Mouse (Mus musculus): ENCODE results near the gene Psmb9. TPM values are rescaled to one million over a fixed set of nuclear protein-coding genes. Genes with fewer than 3 reads are reported as not detected.
A peak's percentile ranks its signal among the peaks of the same experiment; 100 is the strongest.

Gene Psmb9
- total RNA-seq, 1 experiment from 2014 or later, result 14.5 TPM

DNA sequence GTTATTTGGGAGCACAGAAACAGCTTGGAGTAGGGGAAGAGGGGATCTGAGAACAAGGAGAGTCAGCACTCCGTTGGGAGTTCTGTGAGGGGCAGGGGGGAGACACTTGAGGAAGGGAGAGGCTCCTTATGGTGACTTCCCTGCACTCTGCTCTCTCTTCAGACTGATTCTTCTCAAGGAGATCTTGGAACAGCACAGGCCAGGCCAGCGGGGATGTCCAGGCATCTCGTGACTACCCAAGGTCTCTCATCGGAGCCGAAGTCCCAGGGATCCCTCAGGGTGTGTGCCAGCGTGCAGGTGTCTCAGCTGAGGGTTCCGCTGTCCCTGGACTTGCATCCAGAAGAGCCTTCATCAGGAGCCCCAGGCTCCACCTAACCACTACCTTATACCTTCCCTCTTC, 48.9 kb downstream of the Psmb9 start:
- no peak for DNase-seq

- no peak for DNase-seq
Measured at GRCm38 (mm10) chr17:34137601-34138000, 50.0 kb downstream of the Psmb9 start.

GRCm38 (mm10) chr17:34135297-34136224, 52.0 kb downstream of the Psmb9 start:
- DNase-seq, result peak; percentile 99

DNA sequence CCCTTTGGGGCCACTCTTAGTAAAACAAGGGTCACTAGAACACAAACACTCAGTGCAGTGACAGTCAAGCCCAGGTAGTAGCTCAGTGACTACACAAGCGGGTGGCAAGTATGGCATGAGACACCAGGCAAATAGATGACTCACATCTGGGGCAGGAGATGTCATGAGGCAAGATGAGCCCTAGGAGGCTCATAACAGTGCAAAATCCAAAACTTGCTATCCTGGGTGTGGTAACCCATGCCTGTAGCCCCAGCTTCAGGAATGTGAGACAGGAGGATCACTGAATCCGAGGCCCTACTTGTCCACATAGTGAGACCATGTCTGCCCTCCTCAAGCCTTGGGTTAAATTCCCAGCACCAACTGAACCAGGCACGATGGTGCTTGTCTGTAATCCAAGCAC, 53.1 kb downstream of the Psmb9 start:
- DNase-seq, result no peak

DNA sequence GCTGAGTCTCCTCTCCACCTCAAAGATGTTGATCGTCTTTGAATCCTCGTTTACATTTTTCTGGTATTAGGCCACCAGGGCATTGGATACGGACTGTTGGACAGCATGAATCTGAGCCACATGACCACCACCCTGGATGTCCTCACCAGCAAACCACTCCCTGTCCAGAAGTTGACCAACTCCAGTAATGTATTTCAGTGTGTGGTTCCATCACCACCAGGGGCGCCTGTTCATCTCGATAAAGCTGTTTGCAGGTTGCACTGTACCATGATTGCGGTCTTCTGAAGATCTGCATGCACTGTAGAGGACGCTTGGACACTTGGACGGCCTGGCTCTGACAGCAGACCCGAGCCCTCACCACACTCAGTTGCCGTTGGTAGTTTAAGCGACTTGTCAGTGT, 54.3 kb downstream of the Psmb9 start:
- no peak for DNase-seq

Other genes with a start within 250 kb of the Psmb9 start
- gene Pfdn6, start 247.4 kb downstream of the Psmb9 start, total RNA-seq (2021), result 101 and 102 TPM in 2 replicates
- gene Wdr46, start 247.1 kb downstream of the Psmb9 start, total RNA-seq (2021), result 38.7 and 40.4 TPM in 2 replicates
- gene B3galt4, start 236.3 kb downstream of the Psmb9 start, total RNA-seq (2021), result 8.5 and 8.9 TPM in 2 replicates
- 57.4 and 70.0 TPM in 2 replicates for gene Vps52, start 232.0 kb downstream of the Psmb9 start, total RNA-seq (2021)
- gene Rps18, start 231.8 kb downstream of the Psmb9 start, total RNA-seq (2021), result 630 and 736 TPM in 2 replicates
- gene H2-K1, start 187.4 kb downstream of the Psmb9 start, total RNA-seq (2021), result 321 and 327 TPM in 2 replicates
- gene Ring1, start 163.1 kb downstream of the Psmb9 start, total RNA-seq (2021), result 50.8 and 66.2 TPM in 2 replicates
- gene H2-Ke6, start 159.7 kb downstream of the Psmb9 start, total RNA-seq (2021), result 239 TPM in 2 replicates
- 149 and 162 TPM in 2 replicates for gene Slc39a7, start 156.1 kb downstream of the Psmb9 start, total RNA-seq (2021)
- 66.8 and 71.0 TPM in 2 replicates for gene Rxrb, start 156.0 kb downstream of the Psmb9 start, total RNA-seq (2021)
- gene Col11a2, start 148.3 kb downstream of the Psmb9 start, total RNA-seq (2021), result 0.91 and 3.0 TPM in 2 replicates
- 0.27 TPM in 1 of 2 replicates, not detected in the other for gene H2-Oa, start 95.4 kb downstream of the Psmb9 start, total RNA-seq (2021)
- 9.0 and 11.5 TPM in 2 replicates for gene H2-DMa, start 68.2 kb downstream of the Psmb9 start, total RNA-seq (2021)
- 209 and 233 TPM in 2 replicates for gene Brd2, start 65.1 kb downstream of the Psmb9 start, total RNA-seq (2021)
- 1.7 TPM in 1 of 2 replicates, not detected in the other for gene H2-DMb2, start 44.5 kb downstream of the Psmb9 start, total RNA-seq (2021)
- 2.4 and 3.0 TPM in 2 replicates for gene H2-DMb1, start 34.7 kb downstream of the Psmb9 start, total RNA-seq (2021)
- 14.4 and 20.9 TPM in 2 replicates for gene Tap1, start 211 bp downstream of the Psmb9 start, total RNA-seq (2021)
- gene Psmb8, start 10.0 kb upstream of the Psmb9 start, total RNA-seq (2021), result 11.7 and 23.5 TPM in 2 replicates
- 43.1 and 56.6 TPM in 2 replicates for gene Tap2, start 15.8 kb upstream of the Psmb9 start, total RNA-seq (2021)
- 0.43 TPM in 1 of 2 replicates, not detected in the other for gene H2-Ob, start 51.1 kb upstream of the Psmb9 start, total RNA-seq (2021)
- gene H2-Ab1, start 69.9 kb upstream of the Psmb9 start, total RNA-seq (2021), result 15.5 and 17.0 TPM in 2 replicates
- gene H2-Aa, start 100.1 kb upstream of the Psmb9 start, total RNA-seq (2021), result 14.2 and 19.2 TPM in 2 replicates
- gene H2-Eb1, start 118.1 kb upstream of the Psmb9 start, total RNA-seq (2021), result 14.0 and 18.1 TPM in 2 replicates
- not detected in 2 replicates for gene H2-Eb2, start 137.9 kb upstream of the Psmb9 start, total RNA-seq (2021)
- 0.43 TPM in 1 of 2 replicates, not detected in the other for gene Btnl2, start 167.1 kb upstream of the Psmb9 start, total RNA-seq (2021)
- not detected in 2 replicates for gene Btnl1, start 189.4 kb upstream of the Psmb9 start, total RNA-seq (2021)
- 1.7 and 3.4 TPM in 2 replicates for gene BC051142, start 211.1 kb upstream of the Psmb9 start, total RNA-seq (2021)